10 mouse cellular contexts compared by ENCODE assay signal in the genomic region with DNA sequence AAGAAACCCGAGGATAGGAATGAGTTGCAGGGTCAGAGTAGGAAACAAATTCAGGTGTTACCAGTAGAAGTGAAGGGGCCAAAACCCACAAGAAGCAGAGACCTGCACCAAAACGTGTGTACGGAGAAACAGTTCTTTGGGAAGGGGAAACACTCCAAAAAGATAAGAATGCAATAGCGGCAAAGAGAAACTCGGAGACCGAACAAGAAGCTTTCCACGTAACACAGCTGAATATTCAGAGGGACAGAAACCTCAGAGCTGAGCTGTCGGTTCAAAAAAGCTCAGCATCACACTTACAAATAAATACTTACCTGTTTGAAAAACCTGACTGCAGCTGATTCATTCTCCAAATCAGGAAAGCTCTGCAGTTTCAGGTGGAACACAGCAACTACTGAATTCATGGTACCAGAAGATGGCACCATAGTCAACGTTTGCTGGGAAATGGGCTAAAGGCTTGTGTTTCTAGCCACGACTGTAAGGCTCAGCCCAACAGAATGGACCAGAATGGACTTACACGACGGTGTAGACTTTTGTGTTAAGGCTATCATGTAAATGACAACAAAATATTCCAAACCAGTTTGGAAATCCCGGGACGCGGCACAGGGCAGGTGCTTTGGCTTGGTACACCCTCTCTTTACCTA.
DNase-seq lines count a peak whose midpoint lies in the region; ATAC-seq lines count a peak whose summit lies in the region.
"Had no signal": no experiment of that assay in that cellular context is flagged by ENCODE, and none has a peak within 500 bp of the region (broad histone marks: within the 10 kb centered on the region; RNA-seq: fewer than 3 reads in every experiment).

No protein-coding gene starts in this region.

- H3K9me3 ChIP-seq in forebrain, embryonic 16.5 days (ENCODE audit: control insufficient read depth, low read length): no peaks in the 10 kb centered on the region
- no peaks in the 10 kb centered on the region for H3K9me3 ChIP-seq in heart, embryonic 12.5 days (replicated peaks)
- H3K9me3 ChIP-seq: stomach, embryonic 15.5 days had no signal

- H3K4me2 ChIP-seq in forebrain, embryonic 16.5 days (ENCODE audit: low read length): no peak overlapping the region
- H3K4me2 ChIP-seq in heart, embryonic 12.5 days: no peak overlapping the region
- H3K4me2 ChIP-seq: stomach, embryonic 15.5 days had no signal

- peak; percentile 26 to 45 for DNase-seq in heart, postnatal 10 days
- no peak for DNase-seq in heart, adult 8-10 months (ENCODE audit: low spot score)
- peak; percentile 61 for DNase-seq in NIH3T3 (ENCODE audit: low read depth)
- DNase-seq in left cerebral cortex, postnatal 14 days (ENCODE audit: low spot score in 2 of 2): peak; percentile 72 to 78
- no peak for DNase-seq in Muller cell, postnatal 12 days (ENCODE audit: inconsistent ontology term)

- H3K4me1 ChIP-seq in forebrain, embryonic 16.5 days (replicated peaks; ENCODE audit: control insufficient read depth, insufficient read depth, low read length): peaks cover 31% of the 10 kb centered on the region
- H3K4me1 ChIP-seq in heart, embryonic 12.5 days (replicated peaks): peaks cover 17% of the 10 kb centered on the region
- H3K4me1 ChIP-seq: stomach, embryonic 15.5 days had no signal

- H3K27me3 ChIP-seq in forebrain, embryonic 16.5 days (replicated peaks; ENCODE audit: control insufficient read depth, insufficient read depth, low read length): no peaks in the 10 kb centered on the region
- peaks cover 37% of the 10 kb centered on the region for H3K27me3 ChIP-seq in heart, embryonic 12.5 days (replicated peaks)

- H3K4me3 ChIP-seq in forebrain, embryonic 16.5 days (replicated peaks; ENCODE audit: low read length): no peak overlapping the region
- no peak overlapping the region for H3K4me3 ChIP-seq in heart, embryonic 12.5 days
- H3K4me3 ChIP-seq: stomach, embryonic 15.5 days had no signal

- ATAC-seq in forebrain, embryonic 16.5 days: 0 out of 2 replicates have a peak, but pooled peaks have one; percentile 54
- no peak for ATAC-seq in megakaryocyte, adult 5-6 weeks (ENCODE audit: poor library complexity, severe bottlenecking)
- no peak for ATAC-seq in heart, embryonic 12.5 days (ENCODE audit: insufficient number of reproducible peaks, low FRiP score)

- 52% methylated on average over 15 of the region's 15 CpGs for WGBS in forebrain, embryonic 16.5 days
- 47% methylated on average over 15 of the region's 15 CpGs for WGBS in heart, embryonic 12.5 days

- H3K36me3 ChIP-seq in forebrain, embryonic 16.5 days (ENCODE audit: control insufficient read depth, insufficient read depth): no peaks in the 10 kb centered on the region
- H3K36me3 ChIP-seq in heart, embryonic 12.5 days: no peaks in the 10 kb centered on the region
- H3K36me3 ChIP-seq: stomach, embryonic 15.5 days had no signal

- H3K9ac ChIP-seq in forebrain, embryonic 16.5 days (replicated peaks; ENCODE audit: low read depth, low read length): no peak overlapping the region
- H3K9ac ChIP-seq in heart, embryonic 12.5 days: no peak overlapping the region
- H3K9ac ChIP-seq: stomach, embryonic 15.5 days had no signal

- peak overlapping the region; percentile 45; the same call in 1 of the 2 replicates for H3K27ac ChIP-seq in forebrain, embryonic 16.5 days (ENCODE audit: low read length)
- no peak overlapping the region for H3K27ac ChIP-seq in heart, embryonic 12.5 days (ENCODE audit: poor library complexity, severe bottlenecking)
- H3K27ac ChIP-seq: macrophage; stomach, embryonic 15.5 days had no signal

- intact Hi-C loops in heart, postnatal 10 days (cut with DNase I): loop anchor here (2.0 to 5.0 kb wide), 3 partner anchors 1087 to 1447 kb away; a partner anchor contains a TSS
- intact Hi-C loops in left cerebral cortex, postnatal 14 days (cut with DNase I): loop anchor here (2.0 to 5.0 kb wide), 3 partner anchors 67 to 1314 kb away; no protein-coding TSS in a partner anchor

Comparison
In these comparisons a context has a peak if more than half of its experiments do, and no peak if none do; other contexts are left out.
1. DNase-seq: peak in heart, postnatal 10 days (2 of 2), NIH3T3 (single experiment) and left cerebral cortex, postnatal 14 days (2 of 2); none in heart, adult 8-10 months (single experiment) and Muller cell, postnatal 12 days (single experiment).